Mouse (Mus musculus) liver, adult 2 months (tissue): ENCODE measurements at regions not wholly inside any gene's neighbourhood (a gene's known extent, or its start where the extent isn't known, plus 50 kb on each side); places are given as distances from the start of the nearest gene placed in this dataset.

Experiments used
- DNase-seq: peaks from one replicate; pipeline ENCODE4 v3.0.0-alpha.2; 2011; ENCODE audit warnings: low read depth, low spot score; ENCODE audit errors: extremely low read depth
- H3K27ac ChIP-seq: fragments of 200-500 bp; replicated peaks from 2 replicates; pipeline ENCODE4 v1.5.1; 2012; ENCODE audit warnings: low read depth, mild to moderate bottlenecking, control low read depth, inconsistent platforms, low read length; ENCODE audit not compliant: insufficient read depth
- H3K27me3 ChIP-seq: fragments of 200-500 bp; 2 replicates; pipeline ENCODE4 v1.6.1; 2012; ENCODE audit warnings: mild to moderate bottlenecking, moderate library complexity, low read length, inconsistent platforms; ENCODE audit not compliant: control insufficient read depth, insufficient read depth
- H3K36me3 ChIP-seq: fragments of 200-500 bp; 2 replicates; pipeline ENCODE4 v1.6.1; 2012; ENCODE audit warnings: low read length, inconsistent platforms; ENCODE audit not compliant: control insufficient read depth, insufficient read depth
- H3K4me1 ChIP-seq: fragments of 200-500 bp; 2 replicates; pipeline ENCODE4 v1.6.1; 2011; ENCODE audit warnings: low read length; ENCODE audit not compliant: control insufficient read depth, insufficient read depth
- H3K4me3 ChIP-seq: fragments of 200-500 bp; 2 replicates; pipeline ENCODE4 v1.5.1; 2011; ENCODE audit warnings: low read depth, mild to moderate bottlenecking, control low read depth, low read length, moderate library complexity; ENCODE audit not compliant: insufficient read depth
- H3K79me2 ChIP-seq: fragments of 200-500 bp; 2 replicates; pipeline ENCODE4 v1.6.1; 2012; ENCODE audit warnings: inconsistent platforms, mild to moderate bottlenecking, low read length, moderate library complexity; ENCODE audit not compliant: control insufficient read depth, insufficient read depth
- H3K9ac ChIP-seq: fragments of 200-500 bp; 2 replicates; pipeline ENCODE4 v1.6.1; 2012; ENCODE audit warnings: low read depth, mild to moderate bottlenecking, control low read depth, inconsistent platforms, low read length
- CTCF ChIP-seq: fragments of 200-500 bp; IDR thresholded peaks from 2 replicates; pipeline ENCODE4 v1.5.1; 2011; ENCODE audit warnings: low read depth, low read length, control low read depth
- POLR2A ChIP-seq: fragments of 200-500 bp; IDR thresholded peaks from 2 replicates; pipeline ENCODE4 v1.6.1; 2011; ENCODE audit warnings: low read length, control low read depth; ENCODE audit not compliant: insufficient read depth; ENCODE audit errors: extremely low read depth
- WGBS: fragments of 180-500 bp; shearing (Covaris S2); methylation state at CpG from one replicate; pipeline ENCODE4 v1.1.7; 2018; 5-methylcytosine and 5-hydroxymethylcytosine counted together

GRCm38 (mm10) chr3:16369629-16370028, 363.4 kb upstream of the Gm5150 start:
- no peak overlapping the region for H3K9ac ChIP-seq
- no peak overlapping the region for H3K27ac ChIP-seq
- no peaks in the 10 kb centered on the region for H3K27me3 ChIP-seq
- 64% methylated on average over 1 of the region's 1 CpGs for WGBS
- no peak overlapping the region for H3K4me3 ChIP-seq
- no peaks in the 10 kb centered on the region for H3K36me3 ChIP-seq
- H3K79me2 ChIP-seq = no peaks in the 10 kb centered on the region
- TF ChIP-seq POLR2A (no peak), CTCF (no peak)
- no peaks in the 10 kb centered on the region for H3K4me1 ChIP-seq
- DNase-seq = no peak

- no peak overlapping the region for H3K4me3 ChIP-seq
- H3K79me2 ChIP-seq = no peaks in the 10 kb centered on the region
- DNase-seq = no peak
- H3K4me1 ChIP-seq = no peaks in the 10 kb centered on the region
- no peak overlapping the region for H3K9ac ChIP-seq
- TF ChIP-seq POLR2A (no peak), CTCF (no peak)
- H3K27ac ChIP-seq = no peak overlapping the region
- no peaks in the 10 kb centered on the region for H3K27me3 ChIP-seq
- H3K36me3 ChIP-seq = no peaks in the 10 kb centered on the region
- 77% methylated on average over 3 of the region's 3 CpGs for WGBS
Measured at GRCm38 (mm10) chr3:16363134-16363533, 356.9 kb upstream of the Gm5150 start.

- DNase-seq = no peak
- H3K27me3 ChIP-seq = no peaks in the 10 kb centered on the region
- TF ChIP-seq CTCF (no peak), POLR2A (no peak)
- H3K79me2 ChIP-seq = no peaks in the 10 kb centered on the region
- no peaks in the 10 kb centered on the region for H3K36me3 ChIP-seq
- H3K9ac ChIP-seq = no peak overlapping the region
- no peaks in the 10 kb centered on the region for H3K4me1 ChIP-seq
- no peak overlapping the region for H3K4me3 ChIP-seq
- no peak overlapping the region for H3K27ac ChIP-seq
Measured at GRCm38 (mm10) chr3:16358999-16359398, 352.8 kb upstream of the Gm5150 start.

GRCm38 (mm10) chr3:16330750-16331149, 324.5 kb upstream of the Gm5150 start:
- no peaks in the 10 kb centered on the region for H3K79me2 ChIP-seq
- no peaks in the 10 kb centered on the region for H3K4me1 ChIP-seq
- no peak for TF ChIP-seq CTCF
- TF ChIP-seq POLR2A = no peak
- H3K27me3 ChIP-seq = no peaks in the 10 kb centered on the region
- DNase-seq = no peak
- H3K27ac ChIP-seq = no peak overlapping the region
- no peaks in the 10 kb centered on the region for H3K36me3 ChIP-seq
- H3K9ac ChIP-seq = no peak overlapping the region
- H3K4me3 ChIP-seq = no peak overlapping the region

GRCm38 (mm10) chr3:16310834-16311233, 304.6 kb upstream of the Gm5150 start:
- no peak for TF ChIP-seq POLR2A
- TF ChIP-seq CTCF = peak; percentile 31; the same call in 1 of the 2 replicates
- 28% methylated on average over 3 of the region's 3 CpGs for WGBS
- no peak overlapping the region for H3K9ac ChIP-seq
- H3K79me2 ChIP-seq = no peaks in the 10 kb centered on the region
- no peaks in the 10 kb centered on the region for H3K36me3 ChIP-seq
- H3K27ac ChIP-seq = no peak overlapping the region
- H3K4me3 ChIP-seq = no peak overlapping the region
- peak; percentile 8 for DNase-seq
- no peaks in the 10 kb centered on the region for H3K27me3 ChIP-seq
- H3K4me1 ChIP-seq = no peaks in the 10 kb centered on the region

GRCm38 (mm10) chr3:16277407-16277806, 271.2 kb upstream of the Gm5150 start:
- no peak for DNase-seq
- Histone ChIP-seq H3K79me2 (no peaks in the 10 kb centered on the region), H3K36me3 (no peaks in the 10 kb centered on the region), H3K4me3 (no peak overlapping the region), H3K27me3 (no peaks in the 10 kb centered on the region), H3K27ac (no peak overlapping the region), H3K9ac (no peak overlapping the region), H3K4me1 (no peaks in the 10 kb centered on the region)
- no peak for TF ChIP-seq CTCF
- TF ChIP-seq POLR2A = no peak
- 91% methylated on average over 1 of the region's 1 CpGs for WGBS
